In genomic region chr13:47244771-47245170, GRCm38 (mm10) we compare ENCODE assay signal across 9 mouse cellular contexts.
DNase-seq lines count a peak whose midpoint lies in the region; ATAC-seq lines count a peak whose summit lies in the region.
"Had no signal": no experiment of that assay in that cellular context is flagged by ENCODE, and none has a peak within 500 bp of the region (broad histone marks: within the 10 kb centered on the region; RNA-seq: fewer than 3 reads in every experiment).

No protein-coding gene starts in this region.

- H3K4me1 ChIP-seq in heart, embryonic 12.5 days (replicated peaks): peaks cover 36% of the 10 kb centered on the region
- H3K4me1 ChIP-seq in kidney, embryonic 14.5 days (ENCODE audit: control insufficient read depth, insufficient read depth, low read length): no peaks in the 10 kb centered on the region

- H3K36me3 ChIP-seq in heart, embryonic 12.5 days: peaks cover 7% of the 10 kb centered on the region; the same call in 1 of the 2 replicates
- H3K36me3 ChIP-seq in kidney, embryonic 14.5 days (ENCODE audit: control insufficient read depth, insufficient read depth, low read length): no peaks in the 10 kb centered on the region
- H3K36me3 ChIP-seq: limb, embryonic 13.5 days had no signal

- 24% methylated on average over 11 of the region's 11 CpGs for WGBS in heart, embryonic 12.5 days
- 78% methylated on average over 11 of the region's 11 CpGs for WGBS in kidney, embryonic 14.5 days

- intact Hi-C loops in left cerebral cortex, postnatal 10 days (cut with DNase I): no loop called here

- peak overlapping the region; percentile 20 for H3K4me2 ChIP-seq in heart, embryonic 12.5 days
- no peak overlapping the region for H3K4me2 ChIP-seq in kidney, embryonic 14.5 days (replicated peaks; ENCODE audit: low read depth, low read length)
- H3K4me2 ChIP-seq: limb, embryonic 13.5 days had no signal

- peak; percentile 51 for ATAC-seq in heart, embryonic 12.5 days (ENCODE audit: insufficient number of reproducible peaks, low FRiP score)
- ATAC-seq in kidney, embryonic 14.5 days (ENCODE audit: low FRiP score, low TSS enrichment): no peak

- peak overlapping the region; percentile 55 for H3K27ac ChIP-seq in heart, embryonic 12.5 days (ENCODE audit: poor library complexity, severe bottlenecking)
- no peak overlapping the region for H3K27ac ChIP-seq in kidney, embryonic 14.5 days (ENCODE audit: low read depth, low read length)
- H3K27ac ChIP-seq: limb, embryonic 13.5 days had no signal

- peak; percentile 26 for DNase-seq in cerebellum, adult 9-11 months
- DNase-seq in cerebellum, adult 11-12 months: no peak
- peak; percentile 74 for DNase-seq in brain, embryonic 18.5 days (ENCODE audit: low read depth, low spot score)
- DNase-seq in left cerebral cortex, postnatal 10 days (ENCODE audit: extremely low spot score in 1 of 2, low spot score in 2 of 2): peak; percentile 80 to 81
- peak; percentile 82 for DNase-seq in right cerebral cortex, postnatal 4 days
- no peak for DNase-seq in embryo, embryonic 10.5 days (ENCODE audit: low spot score)

- H3K9ac ChIP-seq in heart, embryonic 12.5 days: no peak overlapping the region
- no peak overlapping the region for H3K9ac ChIP-seq in kidney, embryonic 14.5 days (ENCODE audit: low read depth, low read length)
- H3K9ac ChIP-seq: limb, embryonic 13.5 days had no signal

- no peaks in the 10 kb centered on the region for H3K9me3 ChIP-seq in heart, embryonic 12.5 days (replicated peaks)
- H3K9me3 ChIP-seq in kidney, embryonic 14.5 days (ENCODE audit: control insufficient read depth, low read length): no peaks in the 10 kb centered on the region
- H3K9me3 ChIP-seq: limb, embryonic 13.5 days had no signal

- H3K4me3 ChIP-seq in heart, embryonic 12.5 days: no peak overlapping the region
- H3K4me3 ChIP-seq in kidney, embryonic 14.5 days (ENCODE audit: low read length): no peak overlapping the region
- H3K4me3 ChIP-seq: limb, embryonic 13.5 days had no signal

- H3K27me3 ChIP-seq in heart, embryonic 12.5 days (replicated peaks): no peaks in the 10 kb centered on the region
- H3K27me3 ChIP-seq in kidney, embryonic 14.5 days (ENCODE audit: control insufficient read depth, insufficient read depth, low read length): no peaks in the 10 kb centered on the region; the same call in 1 of the 2 replicates
- H3K27me3 ChIP-seq: limb, embryonic 13.5 days had no signal

Comparison
In these comparisons a context has a peak if more than half of its experiments do, and no peak if none do; other contexts are left out.
1. DNase-seq: peak in cerebellum, adult 9-11 months (single experiment), brain, embryonic 18.5 days (single experiment), left cerebral cortex, postnatal 10 days (2 of 2) and right cerebral cortex, postnatal 4 days (single experiment); none in cerebellum, adult 11-12 months (single experiment) and embryo, embryonic 10.5 days (single experiment).